Mouse (Mus musculus) small intestine, adult 2 months (tissue): ENCODE results near the gene Tmem273. TPM values are rescaled to one million over a fixed set of nuclear protein-coding genes. Genes with fewer than 3 reads are reported as not detected.
A peak's percentile ranks its signal among the peaks of the same experiment; 100 is the strongest.

Experiments
- H3K27ac ChIP-seq: fragments of 200-500 bp; 2 replicates; pipeline ENCODE4 v1.5.1; 2012; ENCODE audit warnings: low read depth, low read length, control low read depth, inconsistent platforms; ENCODE audit not compliant: insufficient read depth
- H3K27me3 ChIP-seq: fragments of 200-500 bp; 2 replicates; pipeline ENCODE4 v1.6.1; 2012; ENCODE audit warnings: mild to moderate bottlenecking, moderate library complexity, low read length, inconsistent platforms; ENCODE audit not compliant: control insufficient read depth, insufficient read depth
- H3K36me3 ChIP-seq: fragments of 200-500 bp; 2 replicates; pipeline ENCODE4 v1.6.1; 2012; ENCODE audit warnings: mild to moderate bottlenecking, low read length, control low read depth, inconsistent platforms; ENCODE audit not compliant: control insufficient read depth, insufficient read depth
- H3K4me1 ChIP-seq: fragments of 200-500 bp; 2 replicates; pipeline ENCODE4 v1.6.1; 2012; ENCODE audit warnings: low read length, inconsistent platforms, mixed read lengths; ENCODE audit not compliant: control insufficient read depth, insufficient read depth, insufficient read length
- H3K4me3 ChIP-seq: fragments of 200-500 bp; 2 replicates; pipeline ENCODE4 v1.5.1; 2012; ENCODE audit warnings: low read depth, mild to moderate bottlenecking, control low read depth, inconsistent platforms, low read length, moderate library complexity
- CTCF ChIP-seq: fragments of 200-500 bp; IDR thresholded peaks from 2 replicates; pipeline ENCODE4 v1.5.1; 2012; ENCODE audit warnings: low read depth, mild to moderate bottlenecking, control low read depth, inconsistent platforms, low read length, moderate library complexity, mixed read lengths; ENCODE audit not compliant: insufficient replicate concordance, insufficient read length; ENCODE audit errors: extremely low read depth
- POLR2A ChIP-seq: fragments of 200-500 bp; IDR thresholded peaks from 2 replicates; pipeline ENCODE4 v1.6.1; 2012; ENCODE audit warnings: low read depth, mild to moderate bottlenecking, control low read depth, inconsistent platforms, low read length, moderate library complexity
- WGBS: fragments of 180-500 bp; shearing (Covaris S2); methylation state at CpG from one replicate; pipeline ENCODE4 v1.1.7; 2018; 5-methylcytosine and 5-hydroxymethylcytosine counted together
- polyA plus RNA-seq: library from polyadenylated mRNA; depleted of rRNA; stranded (reverse); fragments of >200 nt; gene quantifications from 2 replicates; pipeline ENCODE4 v1.2.3, GENCODE M21; 2012; rRNA removed

Tmem273 gene
- polyA plus RNA-seq, result 0.90 and 1.5 TPM in 2 replicates

DNA sequence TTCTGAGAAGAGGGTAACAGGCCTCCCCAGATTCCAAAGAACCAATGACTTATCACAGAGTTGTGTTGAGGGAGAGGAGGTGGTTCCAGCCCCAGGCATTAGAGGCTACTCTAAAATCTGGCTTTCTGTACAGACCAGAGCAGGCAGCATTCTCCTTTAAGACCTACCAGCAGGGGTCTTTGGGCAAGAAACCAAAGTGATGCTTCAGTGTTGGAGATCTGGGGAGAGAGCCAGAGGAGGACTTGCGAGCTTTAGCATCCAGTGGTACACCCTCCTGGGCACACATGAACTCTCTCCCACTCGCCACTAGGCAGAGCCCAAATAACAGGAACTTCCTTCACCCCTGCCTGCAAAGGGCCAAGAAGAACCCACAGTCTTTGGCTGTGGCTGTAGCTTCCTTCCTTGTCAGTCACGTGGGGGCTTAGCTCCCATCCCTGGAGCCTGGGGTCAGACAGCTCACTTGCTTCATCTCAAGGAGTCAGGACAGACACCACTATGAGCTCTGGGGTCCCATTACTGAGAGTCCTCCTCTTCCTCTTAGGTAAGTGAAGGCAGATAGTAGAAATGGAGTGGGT is at the start of gene Tmem273:
Gene Tmem273 (plus strand): TSS at position 408 of the 575 bp plus-strand sequence.
- H3K36me3 ChIP-seq, result no peaks in the 10 kb centered on the region
- H3K27ac ChIP-seq, result peak within 1 kb of the TSS; percentile 25; the same call in 1 of the 2 replicates
- WGBS, result 82% methylated on average over 3 of the region's 3 CpGs
- H3K4me1 ChIP-seq, result peaks cover 5% of the 10 kb centered on the region; the same call in 1 of the 2 replicates
- H3K4me3 ChIP-seq, result peak within 1 kb of the TSS; percentile 49
- TF ChIP-seq POLR2A (no peak), CTCF (no peak)
- no peaks in the 10 kb centered on the region for H3K27me3 ChIP-seq

DNA sequence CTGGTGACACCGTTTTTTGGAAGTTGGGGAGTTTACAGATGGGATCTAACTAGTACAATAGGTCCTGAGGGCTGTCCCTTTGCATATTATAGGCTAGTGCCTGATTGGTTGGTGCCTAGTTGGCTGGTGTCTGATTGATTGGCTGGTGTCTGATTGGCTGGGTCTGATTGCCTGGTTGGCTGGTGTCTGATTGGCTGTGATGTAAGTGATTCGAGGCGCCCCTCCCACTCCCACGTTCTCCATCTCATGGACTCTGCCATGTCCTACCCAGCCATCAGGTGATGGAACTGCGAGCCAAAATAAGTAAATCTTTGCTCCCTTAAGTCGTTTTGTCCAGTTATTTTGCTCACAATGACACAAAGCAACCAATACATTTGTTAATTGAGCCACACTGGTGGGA is 49.2 kb upstream of the Tmem273 start:
- 78% methylated on average over 6 of the region's 6 CpGs for WGBS
- H3K4me3 ChIP-seq, result no peak overlapping the region
- H3K36me3 ChIP-seq, result no peaks in the 10 kb centered on the region
- no peaks in the 10 kb centered on the region for H3K4me1 ChIP-seq
- H3K27me3 ChIP-seq, result no peaks in the 10 kb centered on the region
- TF ChIP-seq POLR2A (no peak), CTCF (no peak)
- H3K27ac ChIP-seq, result no peak overlapping the region

DNA sequence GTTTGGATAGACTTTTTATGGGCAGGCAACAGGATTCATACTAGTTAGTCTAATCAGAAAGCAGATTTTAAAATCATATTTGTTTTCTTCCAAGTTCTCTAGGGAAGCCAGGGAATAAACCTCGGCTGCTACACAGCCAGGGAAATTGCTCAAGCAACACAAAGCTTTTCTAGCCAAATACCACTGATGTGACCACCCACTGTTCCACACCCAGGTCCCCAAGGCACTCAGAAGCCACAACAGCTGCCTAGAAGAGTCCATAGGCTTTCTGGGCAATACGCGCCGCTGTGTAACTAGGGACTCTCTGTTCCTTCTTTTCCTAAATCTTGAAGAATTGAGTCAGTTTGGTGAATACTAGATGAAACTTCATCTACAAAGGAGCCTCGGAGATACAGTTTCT is 47.2 kb upstream of the Tmem273 start:
- no peaks in the 10 kb centered on the region for H3K27me3 ChIP-seq
- 78% methylated on average over 5 of the region's 5 CpGs for WGBS
- TF ChIP-seq POLR2A (no peak), CTCF (no peak)
- H3K4me1 ChIP-seq, result no peaks in the 10 kb centered on the region
- no peaks in the 10 kb centered on the region for H3K36me3 ChIP-seq
- H3K4me3 ChIP-seq, result no peak overlapping the region
- no peak overlapping the region for H3K27ac ChIP-seq

DNA sequence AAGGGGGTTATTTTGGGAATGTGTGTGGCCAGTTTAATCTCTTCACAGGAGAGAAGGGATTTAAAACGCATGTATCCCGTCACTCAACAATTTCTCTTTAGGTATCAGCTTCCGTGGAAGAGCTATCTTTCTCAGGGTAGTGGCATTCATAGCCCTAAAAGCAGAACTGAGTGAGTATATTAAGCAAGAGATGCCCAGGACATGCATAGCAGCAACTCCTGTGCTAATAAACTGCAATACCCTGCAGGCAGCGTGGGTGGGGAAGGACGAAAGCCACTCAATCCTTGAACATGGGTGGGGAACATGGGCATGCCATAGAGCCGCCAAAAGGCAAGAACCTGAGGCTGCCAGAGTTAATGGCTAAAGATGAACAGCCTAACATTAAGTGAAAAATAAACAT is 37.2 kb upstream of the Tmem273 start:
- TF ChIP-seq CTCF (no peak), POLR2A (no peak)
- H3K4me1 ChIP-seq, result no peaks in the 10 kb centered on the region
- no peak overlapping the region for H3K27ac ChIP-seq
- H3K27me3 ChIP-seq, result no peaks in the 10 kb centered on the region
- 79% methylated on average over 6 of the region's 6 CpGs for WGBS
- H3K36me3 ChIP-seq, result no peaks in the 10 kb centered on the region
- no peak overlapping the region for H3K4me3 ChIP-seq

DNA sequence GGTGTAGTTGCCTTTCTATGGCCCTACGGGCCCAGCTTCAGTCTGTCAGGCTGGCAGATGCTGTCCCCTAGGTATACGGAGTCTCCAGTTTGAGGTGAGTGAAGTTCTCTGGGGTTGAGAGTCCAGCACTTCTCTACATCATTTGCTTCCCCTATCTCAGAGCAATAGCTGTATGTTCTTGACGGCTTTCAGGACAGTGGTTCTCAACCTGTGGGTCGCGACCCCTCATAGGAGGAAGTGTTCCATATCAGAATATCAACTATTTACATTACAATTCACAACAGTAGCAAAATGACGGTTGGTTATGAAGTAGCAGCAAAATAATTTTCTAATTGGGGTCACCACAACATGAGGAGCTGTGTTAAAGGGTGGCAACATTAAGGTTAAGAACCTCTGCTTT is 35.0 kb upstream of the Tmem273 start:
- WGBS, result 71% methylated on average over 6 of the region's 6 CpGs
- no peak overlapping the region for H3K4me3 ChIP-seq
- H3K4me1 ChIP-seq, result no peaks in the 10 kb centered on the region
- no peak overlapping the region for H3K27ac ChIP-seq
- H3K27me3 ChIP-seq, result no peaks in the 10 kb centered on the region
- H3K36me3 ChIP-seq, result no peaks in the 10 kb centered on the region
- TF ChIP-seq CTCF (no peak), POLR2A (no peak)

- WGBS, result 5% methylated on average over 1 of the region's 1 CpGs
- TF ChIP-seq POLR2A, result no peak
- no peak for TF ChIP-seq CTCF
Measured at GRCm38 (mm10) chr14:32754286-32754685, 31.5 kb upstream of the Tmem273 start.

DNA sequence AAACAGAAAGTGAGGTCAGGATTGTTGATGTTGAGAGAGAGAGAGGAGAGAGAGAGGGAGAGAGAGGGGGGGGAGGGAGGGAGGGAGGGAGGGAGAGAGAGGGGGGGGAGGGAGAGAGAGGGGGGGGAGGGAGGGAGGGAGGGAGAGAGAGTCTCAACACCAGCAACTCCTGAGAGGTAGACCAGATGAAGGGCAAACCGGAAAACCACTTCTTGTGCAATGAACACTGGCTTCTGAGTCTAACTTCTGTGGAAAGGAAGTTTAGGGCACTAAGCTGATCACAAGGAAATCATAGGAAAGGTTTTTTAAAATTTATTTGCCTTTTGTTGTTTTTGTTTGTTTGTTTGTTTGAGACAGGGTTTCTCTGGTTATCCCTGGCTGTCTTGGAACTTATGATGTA is 23.6 kb upstream of the Tmem273 start:
- H3K36me3 ChIP-seq, result no peaks in the 10 kb centered on the region
- no peak overlapping the region for H3K27ac ChIP-seq
- no peaks in the 10 kb centered on the region for H3K4me1 ChIP-seq
- WGBS, result 74% methylated on average over 1 of the region's 1 CpGs
- H3K4me3 ChIP-seq, result no peak overlapping the region
- TF ChIP-seq CTCF, result no peak
- TF ChIP-seq POLR2A, result no peak
- H3K27me3 ChIP-seq, result no peaks in the 10 kb centered on the region

More at GRCm38 (mm10) chr14:32754286-32754685, 31.5 kb upstream of the Tmem273 start:
- H3K27ac ChIP-seq, result no peak overlapping the region
- H3K27me3 ChIP-seq, result no peaks in the 10 kb centered on the region
- no peak overlapping the region for H3K4me3 ChIP-seq
- H3K4me1 ChIP-seq, result no peaks in the 10 kb centered on the region
- H3K36me3 ChIP-seq, result no peaks in the 10 kb centered on the region
